Mouse (Mus musculus): ENCODE results near the gene Lbhd1.

DNA sequence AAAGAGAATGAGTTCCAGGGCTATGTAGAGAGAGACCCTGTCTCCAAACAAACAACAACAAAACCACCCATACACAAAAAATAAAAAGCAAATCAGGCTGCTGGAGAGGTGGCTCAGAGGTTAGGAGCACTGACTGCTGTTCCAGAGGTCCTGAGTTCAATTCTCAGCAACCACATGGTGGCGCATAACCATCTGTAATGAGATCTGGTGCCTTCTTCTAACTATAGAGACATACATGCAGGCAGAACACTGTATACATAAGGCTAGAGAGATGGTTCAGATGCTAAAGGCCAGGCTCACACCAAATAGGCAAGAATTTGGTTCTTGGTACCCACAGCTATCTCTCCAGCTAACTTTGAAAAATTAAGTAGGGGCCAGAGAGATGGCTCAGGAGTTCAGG lies 24.5 kb upstream of the Lbhd1 start:
- TF ChIP-seq SMC3 (IDR thresholded peaks at IDR 0.05; ENCODE audit: low read depth, low read length) = peak; percentile 94
- no peak for TF ChIP-seq POLR2A (IDR thresholded peaks at IDR 0.05; ENCODE audit: control insufficient read depth in 1 of 2, insufficient read depth in 1 of 2, low read depth in 1 of 2, low read length in 2 of 2, poor library complexity in 1 of 2)
- peak; percentile 52 to 80 (median 55) for TF ChIP-seq CTCF (IDR thresholded peaks at IDR 0.05 in 2 of 3, conservative IDR thresholded peaks at IDR 0.05 in 1 of 3; ENCODE audit: control insufficient read depth in 1 of 3, insufficient read depth in 1 of 3, low read depth in 2 of 3, low read length in 3 of 3, poor library complexity in 1 of 3, severe bottlenecking in 1 of 3)
